ENCODE assay signal across 29 mouse cellular contexts in genomic region chr16:87595149-87595548, GRCm38 (mm10). TPM values are rescaled to one million over a fixed set of nuclear protein-coding genes. Genes with fewer than 3 reads are reported as not detected.
A peak's percentile ranks its signal among the peaks of the same experiment; 100 is the strongest.
DNase-seq lines count a peak whose midpoint lies in the region; ATAC-seq and TF ChIP-seq lines count a peak whose summit lies in the region.
"Had no signal": no experiment of that assay in that cellular context is flagged by ENCODE, and none has a peak within 500 bp of the region (broad histone marks: within the 10 kb centered on the region; RNA-seq: fewer than 3 reads in every experiment).

No protein-coding gene starts in this region.

- 0 out of 2 replicates have a peak overlapping the region, but pooled peaks have one; percentile 35 for H3K27ac ChIP-seq in kidney, adult 2 months (ENCODE audit: insufficient read depth, low read depth, low read length)
- peak overlapping the region; percentile 48; the same call in 1 of the 2 replicates for H3K27ac ChIP-seq in kidney, embryonic 15.5 days
- H3K27ac ChIP-seq: forebrain, embryonic 10.5 days; forebrain, embryonic 13.5 days; gastrocnemius, adult 2 months; heart, embryonic 15.5 days; hindbrain, embryonic 14.5 days had no signal

- no peak overlapping the region for H3K4me3 ChIP-seq in kidney, adult 2 months (ENCODE audit: insufficient read depth, low read depth, low read length)
- H3K4me3 ChIP-seq in kidney, embryonic 15.5 days (replicated peaks) = no peak overlapping the region
- H3K4me3 ChIP-seq: forebrain, embryonic 10.5 days; forebrain, embryonic 13.5 days; gastrocnemius, adult 2 months; heart, embryonic 12.5 days; heart, embryonic 15.5 days had no signal

- no peaks in the 10 kb centered on the region for H3K36me3 ChIP-seq in kidney, adult 2 months (ENCODE audit: control insufficient read depth, insufficient read depth, low read length)
- H3K36me3 ChIP-seq in kidney, embryonic 15.5 days = no peaks in the 10 kb centered on the region
- H3K36me3 ChIP-seq: forebrain, embryonic 10.5 days; G1E; heart, embryonic 12.5 days; heart, embryonic 15.5 days had no signal

- no peaks in the 10 kb centered on the region for H3K9me3 ChIP-seq in kidney, embryonic 15.5 days (replicated peaks)
- H3K9me3 ChIP-seq: forebrain, embryonic 13.5 days; heart, embryonic 15.5 days had no signal

- no peak overlapping the region for H3K9ac ChIP-seq in kidney, embryonic 15.5 days
- H3K9ac ChIP-seq: forebrain, embryonic 13.5 days; heart, embryonic 12.5 days; heart, embryonic 15.5 days; hindbrain, embryonic 14.5 days had no signal

- no peaks in the 10 kb centered on the region for H3K27me3 ChIP-seq in kidney, adult 2 months (replicated peaks; ENCODE audit: control insufficient read depth, insufficient read depth, low read length)
- no peaks in the 10 kb centered on the region for H3K27me3 ChIP-seq in kidney, embryonic 15.5 days
- H3K27me3 ChIP-seq: CH12.LX; forebrain, embryonic 13.5 days; heart, embryonic 12.5 days; heart, embryonic 15.5 days; Patski had no signal

- no peak; the same call in 1 of the 2 replicates for ATAC-seq in kidney, embryonic 15.5 days (replicated peaks; ENCODE audit: low FRiP score)
- ATAC-seq: forebrain, embryonic 13.5 days; forebrain, embryonic 16.5 days; Patski had no signal

- no peak for TF ChIP-seq POLR2A in kidney, adult 2 months (IDR thresholded peaks at IDR 0.05; ENCODE audit: low read depth, low read length)

- WGBS in kidney, adult 2 months = 66% methylated on average over 11 of the region's 12 CpGs
- 72% methylated on average over 12 of the region's 12 CpGs for WGBS in kidney, embryonic 15.5 days

- peak; percentile 81 for DNase-seq in kidney, adult 2 months
- DNase-seq in kidney, adult 18-20 months = no peak
- DNase-seq in kidney, postnatal 10 days = peak; percentile 14
- peak; percentile 27 to 68 for DNase-seq in kidney, postnatal 36 days
- no peak for DNase-seq in ovary, postnatal 36 days (ENCODE audit: low spot score)
- no peak for DNase-seq in urinary bladder, postnatal 36 days (ENCODE audit: low spot score in 2 of 2)
- DNase-seq: adrenal gland, postnatal 10 days; adrenal gland, postnatal 36 days; B cell, adult 2 months; cerebellum, adult 18-20 months; cerebellum, adult 9-10 months; cerebellum, postnatal 14 days; gastrocnemius, adult 2 months; gastrocnemius, postnatal 14 days; heart, adult 11 months; heart, postnatal 10 days; heart, postnatal 36 days had no signal

- H3K4me1 ChIP-seq in kidney, adult 2 months (ENCODE audit: control insufficient read depth, insufficient read depth, low read length) = peaks cover 4% of the 10 kb centered on the region; the same call in 1 of the 2 replicates
- peaks cover 17% of the 10 kb centered on the region for H3K4me1 ChIP-seq in kidney, embryonic 15.5 days

- H3K4me2 ChIP-seq in kidney, embryonic 15.5 days = no peak overlapping the region
- H3K4me2 ChIP-seq: forebrain, embryonic 13.5 days; heart, embryonic 12.5 days; heart, embryonic 15.5 days; hindbrain, embryonic 14.5 days had no signal

- no peak for TF ChIP-seq CTCF in kidney, adult 2 months (conservative IDR thresholded peaks at IDR 0.05; ENCODE audit: insufficient read depth, insufficient read length, low read depth, low read length)

RNA-seq across cellular contexts. Expression of gene Map3k7cl, which starts 42.0 kb away (rescaled TPM):
- 33.0 and 37.0 TPM in 2 replicates for polyA plus RNA-seq in kidney, adult 2 months (2012; rRNA removed)
- polyA plus RNA-seq in kidney, embryonic 15.5 days (2015; fragmentation: Nextera tagmentation; extraction: Ambion mirVana) = 2.2 and 2.4 TPM in 2 replicates
- polyA plus RNA-seq: embryonic facial prominence, embryonic 11.5 days; forebrain, embryonic 10.5 days; G1E; hindbrain, embryonic 11.5 days had no signal

Comparison
In these comparisons a context has a peak if more than half of its experiments do, and no peak if none do; other contexts are left out.
1. DNase-seq: peak in kidney, adult 2 months (single experiment), kidney, postnatal 10 days (single experiment) and kidney, postnatal 36 days (2 of 2); none in kidney, adult 18-20 months (single experiment), ovary, postnatal 36 days (single experiment) and urinary bladder, postnatal 36 days (0 of 2).